Mouse (Mus musculus) thymus, adult 2 months (tissue): ENCODE results near the gene Ubac1.

ENCODE experiments used
- CTCF ChIP-seq: fragments of 200-500 bp; IDR thresholded peaks from 2 replicates; pipeline ENCODE4 v1.5.1; 2012; ENCODE audit warnings: mild to moderate bottlenecking, control low read depth, low read length, moderate library complexity, borderline replicate concordance; ENCODE audit not compliant: control insufficient read depth, poor library complexity, insufficient read depth; ENCODE audit errors: extremely low read depth
- POLR2A ChIP-seq: fragments of 200-500 bp; IDR thresholded peaks from 2 replicates; pipeline ENCODE4 v1.6.1; 2012; ENCODE audit warnings: mild to moderate bottlenecking, low read length, control low read depth, moderate library complexity; ENCODE audit not compliant: control insufficient read depth, poor library complexity, insufficient read depth; ENCODE audit errors: extremely low read depth

- no peak for TF ChIP-seq CTCF
- no peak for TF ChIP-seq POLR2A
Measured at GRCm38 (mm10) chr2:25978997-25979396, 42.5 kb downstream of the Ubac1 start.
